Mouse (Mus musculus) Patski (cell line): ENCODE measurements around the gene Krt9. TPM values are rescaled to one million over a fixed set of nuclear protein-coding genes. Genes with fewer than 3 reads are reported as not detected.
A peak's percentile ranks its signal among the peaks of the same experiment; 100 is the strongest.

Experiments
- ATAC-seq: fragments of 100-300 bp; one replicate; pipeline ENCODE4 v1.8.0; 2021
- CTCF ChIA-PET: fragments of 350-600 bp; sonication (Branson Sonifier 250); formaldehyde crosslinking; loops from one replicate; lab custom pipeline; 2022; ENCODE audit warnings: inconsistent platforms; lab: Charles Lee
- POLR2A ChIA-PET: fragments of 350-600 bp; sonication (Branson Sonifier 250); formaldehyde crosslinking; loops from one replicate; lab custom pipeline; 2022; ENCODE audit warnings: antibody characterized with exemption, inconsistent platforms; lab: Charles Lee
- DNase-seq: peaks from one replicate; pipeline ENCODE4 v3.0.0-alpha.2; 2011; ENCODE audit warnings: low read depth, low spot score
- H3K27me3 ChIP-seq: fragments of 371-371 bp; one replicate; pipeline ENCODE4 v1.5.1; 2021
- CTCF ChIP-seq: fragments of 100-300 bp; IDR thresholded peaks from one replicate; pipeline ENCODE4 v1.5.1; 2021
- in situ Hi-C: fragments of 300-500 bp; cut with MboI; formaldehyde crosslinking; loops from 3 replicates; pipeline ENCODE4 v1.11.1; 2018; ENCODE audit warnings: low pct_unique_long_range_greater_than_20kb, mixed read lengths
- polyA plus RNA-seq: library from polyadenylated mRNA; unstranded; gene quantifications from one replicate; pipeline ENCODE4 v1.2.3, GENCODE M21; 2021

The Krt9 gene
- polyA plus RNA-seq, 1 experiment from 2014 or later: not detected

GRCm38 (mm10) chr11:100155497-100156255 lies 37.4 kb downstream of the Krt9 start:
- ATAC-seq (peak; percentile 44), DNase-seq (peak; percentile 80)
- ChIA-PET POLR2A (no interaction called here), CTCF (interaction anchor here (1.4 kb wide), 1 partner anchor 139 kb away, joined by 4 read pairs; no protein-coding TSS in a partner anchor)
- H3K27me3 ChIP-seq: no peaks in the 10 kb centered on the region
- no peak for TF ChIP-seq CTCF
- in situ Hi-C loops: no loop called here

- in situ Hi-C loops: no loop called here
- no peak for TF ChIP-seq CTCF
- POLR2A ChIA-PET: no interaction called here
- no peaks in the 10 kb centered on the region for H3K27me3 ChIP-seq
- ATAC-seq (no peak), DNase-seq (no peak)
- CTCF ChIA-PET: interaction anchor here (1.5 kb wide), 1 partner anchor 9 kb away, joined by 4 read pairs; no protein-coding TSS in a partner anchor
Observed at GRCm38 (mm10) chr11:100148615-100149330, 44.3 kb downstream of the Krt9 start, which contains the start of gene Krt19. TSS of gene Krt19 (minus strand) at chr11:100148665.

- CTCF ChIA-PET: interaction anchor here (1.5 kb wide), 1 partner anchor 10 kb away, joined by 4 read pairs; no protein-coding TSS in a partner anchor
- POLR2A ChIA-PET: no interaction called here
- no peak for TF ChIP-seq CTCF
- in situ Hi-C loops: no loop called here
- DNase-seq (no peak), ATAC-seq (peak; percentile 46)
- no peaks in the 10 kb centered on the region for H3K27me3 ChIP-seq
Observed at GRCm38 (mm10) chr11:100147566-100148353, 45.3 kb downstream of the Krt9 start.

- POLR2A ChIA-PET: no interaction called here
- DNase-seq (no peak), ATAC-seq (no peak)
- CTCF ChIA-PET: no interaction called here
- in situ Hi-C loops: no loop called here
- H3K27me3 ChIP-seq: no peaks in the 10 kb centered on the region
- no peak for TF ChIP-seq CTCF
Observed at GRCm38 (mm10) chr11:100145858-100146560, 47.0 kb downstream of the Krt9 start.

- ChIA-PET POLR2A (interaction anchor here (0.6 kb wide), 1 partner anchor 18 kb away, joined by 3 read pairs; no protein-coding TSS in a partner anchor), CTCF (no interaction called here)
- in situ Hi-C loops: no loop called here
- TF ChIP-seq CTCF: no peak
- H3K27me3 ChIP-seq: no peaks in the 10 kb centered on the region
- DNase-seq (no peak), ATAC-seq (no peak)
Observed at GRCm38 (mm10) chr11:100145104-100145503, 47.9 kb downstream of the Krt9 start.

GRCm38 (mm10) chr11:100140966-100141365 lies 52.1 kb downstream of the Krt9 start:
- ATAC-seq (no peak), DNase-seq (no peak)
- TF ChIP-seq CTCF: no peak
- no peaks in the 10 kb centered on the region for H3K27me3 ChIP-seq
- CTCF ChIA-PET: interaction anchor here (0.6 kb wide), 1 partner anchor 10 kb away, joined by 3 read pairs; no protein-coding TSS in a partner anchor
- POLR2A ChIA-PET: no interaction called here
- in situ Hi-C loops: no loop called here

DNA sequence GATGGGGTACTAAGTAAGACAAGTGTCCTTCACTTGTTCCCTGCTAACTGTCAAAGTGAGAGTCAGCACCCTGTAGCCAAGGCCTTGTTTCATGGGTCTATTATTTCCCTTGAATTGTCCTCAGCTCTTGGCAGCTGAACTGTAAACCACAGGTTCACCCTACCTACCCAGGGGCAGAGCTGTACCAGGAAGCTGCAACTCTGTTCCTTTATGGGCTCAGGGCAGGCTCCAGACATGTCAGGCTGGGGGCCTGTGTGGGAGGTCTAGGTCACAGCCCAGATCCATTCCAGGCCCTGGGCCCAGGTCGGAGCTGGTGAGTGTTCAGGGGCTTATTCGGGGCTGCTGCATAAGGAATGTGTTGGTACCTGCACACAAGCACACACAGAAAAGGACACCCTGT lies 53.7 kb downstream of the Krt9 start:
- ATAC-seq (no peak), DNase-seq (no peak)
- H3K27me3 ChIP-seq: no peaks in the 10 kb centered on the region
- ChIA-PET CTCF (no interaction called here), POLR2A (no interaction called here)
- in situ Hi-C loops: no loop called here
- TF ChIP-seq CTCF: no peak

- ChIA-PET POLR2A (no interaction called here), CTCF (no interaction called here)
- DNase-seq (no peak), ATAC-seq (no peak)
- H3K27me3 ChIP-seq: no peaks in the 10 kb centered on the region
- in situ Hi-C loops: no loop called here
- no peak for TF ChIP-seq CTCF
Observed at GRCm38 (mm10) chr11:100138809-100139208, 54.2 kb downstream of the Krt9 start.

GRCm38 (mm10) chr11:100137693-100138092 lies 55.4 kb downstream of the Krt9 start:
- in situ Hi-C loops: no loop called here
- H3K27me3 ChIP-seq: peaks cover 6% of the 10 kb centered on the region
- ATAC-seq: no peak
- DNase-seq: no peak
- POLR2A ChIA-PET: no interaction called here
- no peak for TF ChIP-seq CTCF
- CTCF ChIA-PET: no interaction called here

Other genes starting within 250 kb of the Krt9 start
- not detected for gene Krtap9-5, start 244.8 kb downstream of the Krt9 start, polyA plus RNA-seq
- not detected for gene Krtap29-1, start 214.2 kb downstream of the Krt9 start, polyA plus RNA-seq
- gene Krtap16-1, start 206.6 kb downstream of the Krt9 start, polyA plus RNA-seq: not detected
- gene Krtap17-1, start 199.3 kb downstream of the Krt9 start, polyA plus RNA-seq: not detected
- gene Krt33a, start 177.0 kb downstream of the Krt9 start, polyA plus RNA-seq: not detected
- gene Krt33b, start 163.4 kb downstream of the Krt9 start, polyA plus RNA-seq: 0.18 TPM
- gene Krt34, start 151.7 kb downstream of the Krt9 start, polyA plus RNA-seq: not detected
- gene Krt31, start 142.7 kb downstream of the Krt9 start, polyA plus RNA-seq: not detected
- gene Krt32, start 105.0 kb downstream of the Krt9 start, polyA plus RNA-seq: not detected
- gene Krt35, start 97.0 kb downstream of the Krt9 start, polyA plus RNA-seq: not detected
- not detected for gene Krt36, start 87.6 kb downstream of the Krt9 start, polyA plus RNA-seq
- not detected for gene Krt13, start 71.7 kb downstream of the Krt9 start, polyA plus RNA-seq
- gene Krt15, start 57.3 kb downstream of the Krt9 start, polyA plus RNA-seq: 0.74 TPM
- gene Krt19, start 44.6 kb downstream of the Krt9 start, polyA plus RNA-seq: not detected
- gene Krt14, start 14.3 kb upstream of the Krt9 start, polyA plus RNA-seq: not detected
- not detected for gene Krt16, start 55.7 kb upstream of the Krt9 start, polyA plus RNA-seq
- gene Krt17, start 67.8 kb upstream of the Krt9 start, polyA plus RNA-seq: 0.10 TPM
- gene Krt42, start 76.6 kb upstream of the Krt9 start, polyA plus RNA-seq: 0.08 TPM
- 674 TPM for gene Eif1, start 126.6 kb upstream of the Krt9 start, polyA plus RNA-seq
- not detected for gene Gast, start 141.2 kb upstream of the Krt9 start, polyA plus RNA-seq
- 23.9 TPM for gene Hap1, start 162.9 kb upstream of the Krt9 start, polyA plus RNA-seq
- gene Jup, start 204.5 kb upstream of the Krt9 start, polyA plus RNA-seq: 71.6 TPM
- gene P3h4, start 221.6 kb upstream of the Krt9 start, polyA plus RNA-seq: 29.1 TPM
- gene Fkbp10, start 222.5 kb upstream of the Krt9 start, polyA plus RNA-seq: 0.10 TPM
- gene Nt5c3b, start 248.6 kb upstream of the Krt9 start, polyA plus RNA-seq: 59.8 TPM
- gene Klhl10, start 248.7 kb upstream of the Krt9 start, polyA plus RNA-seq: 0.44 TPM